Mouse (Mus musculus) cerebellum, adult 2 months (tissue): ENCODE results near the gene Cox4i2.

ENCODE experiments used
- CTCF ChIP-seq: fragments of 200-500 bp; IDR thresholded peaks from 2 replicates; pipeline ENCODE4 v1.5.1; 2011; ENCODE audit warnings: low read depth, mild to moderate bottlenecking, control low read depth, low read length, moderate library complexity, borderline replicate concordance; ENCODE audit not compliant: insufficient read depth
- POLR2A ChIP-seq: fragments of 200-500 bp; IDR thresholded peaks from 2 replicates; pipeline ENCODE4 v1.6.1; 2011; ENCODE audit warnings: low read length, control low read depth, borderline replicate concordance; ENCODE audit not compliant: insufficient read depth

- TF ChIP-seq CTCF (no peak), POLR2A (no peak)
Measured at GRCm38 (mm10) chr2:152802303-152802702, 48.3 kb downstream of the Cox4i2 start.
